Mouse (Mus musculus) liver, postnatal 0 days (tissue): ENCODE measurements around the gene Tcf21. TPM values are rescaled to one million over a fixed set of nuclear protein-coding genes. Genes with fewer than 3 reads are reported as not detected.

Experiments
- ATAC-seq: fragments of 200-750 bp; cut with Nextera tagmentation; 2 replicates; pipeline ENCODE4 v1.8.0; 2017; ENCODE audit warnings: mild to moderate bottlenecking, moderate library complexity
- DNase-seq: peaks from one replicate; pipeline ENCODE4 v3.0.0-alpha.2; 2016
- H3K27ac ChIP-seq: fragments of 300-500 bp; sonication (generic); 2 replicates; pipeline ENCODE4 v1.5.1; 2014; ENCODE audit warnings: antibody characterized with exemption, moderate library complexity, mild to moderate bottlenecking, low read depth
- H3K27me3 ChIP-seq: fragments of 300-500 bp; sonication (generic); 2 replicates; pipeline ENCODE4 v1.6.1; 2014; ENCODE audit warnings: low read length, control low read depth, mixed read lengths; ENCODE audit not compliant: insufficient read depth
- H3K36me3 ChIP-seq: fragments of 300-500 bp; sonication (generic); replicated peaks from 2 replicates; pipeline ENCODE4 v1.6.1; 2014; ENCODE audit warnings: mild to moderate bottlenecking, control low read depth, low read length, moderate library complexity, mixed read lengths; ENCODE audit not compliant: insufficient read depth
- H3K4me1 ChIP-seq: fragments of 300-500 bp; sonication (generic); 2 replicates; pipeline ENCODE4 v1.6.1; 2014; ENCODE audit warnings: antibody characterized with exemption, mild to moderate bottlenecking, control low read depth; ENCODE audit not compliant: insufficient read depth
- H3K4me2 ChIP-seq: fragments of 300-500 bp; sonication (generic); 2 replicates; pipeline ENCODE4 v1.6.1; 2014; ENCODE audit warnings: low read depth, mild to moderate bottlenecking, low read length, moderate library complexity, mixed read lengths
- H3K4me3 ChIP-seq: fragments of 300-500 bp; sonication (generic); 2 replicates; pipeline ENCODE4 v1.5.1; 2014; ENCODE audit warnings: low read depth, low read length
- H3K9ac ChIP-seq: fragments of 300-500 bp; sonication (generic); replicated peaks from 2 replicates; pipeline ENCODE4 v1.6.1; 2014; ENCODE audit warnings: mild to moderate bottlenecking, moderate library complexity
- H3K9me3 ChIP-seq: fragments of 300-500 bp; sonication (generic); 2 replicates; pipeline ENCODE4 v1.6.1; 2016; ENCODE audit warnings: mild to moderate bottlenecking, control low read depth, low read length, mixed read lengths
- CTCF ChIP-seq: sonication (generic); IDR thresholded peaks from 2 replicates; pipeline ENCODE4 v1.5.1; 2016; ENCODE audit warnings: antibody characterized with exemption, low read depth
- EP300 ChIP-seq: IDR thresholded peaks from 2 replicates; pipeline ENCODE4 v1.6.1; 2016; ENCODE audit warnings: antibody characterized with exemption, low read depth, mild to moderate bottlenecking
- WGBS: fragments of 180-500 bp; shearing (Covaris S2); extraction: QIAGEN DNeasy Blood & Tissue Kit; methylation state at CpG from one replicate; pipeline ENCODE4 v1.1.7; 2014; ENCODE audit not compliant: insufficient replicate concordance; 5-methylcytosine and 5-hydroxymethylcytosine counted together
- polyA plus RNA-seq: library from polyadenylated mRNA; unstranded; fragments of >200 nt; fragmentation: Nextera tagmentation; extraction: Ambion mirVana; gene quantifications from 2 replicates; pipeline ENCODE4 v1.2.1, GENCODE M21; 2015

The Tcf21 gene
- polyA plus RNA-seq, 1 experiment from 2014 or later: 12.9 TPM

DNA sequence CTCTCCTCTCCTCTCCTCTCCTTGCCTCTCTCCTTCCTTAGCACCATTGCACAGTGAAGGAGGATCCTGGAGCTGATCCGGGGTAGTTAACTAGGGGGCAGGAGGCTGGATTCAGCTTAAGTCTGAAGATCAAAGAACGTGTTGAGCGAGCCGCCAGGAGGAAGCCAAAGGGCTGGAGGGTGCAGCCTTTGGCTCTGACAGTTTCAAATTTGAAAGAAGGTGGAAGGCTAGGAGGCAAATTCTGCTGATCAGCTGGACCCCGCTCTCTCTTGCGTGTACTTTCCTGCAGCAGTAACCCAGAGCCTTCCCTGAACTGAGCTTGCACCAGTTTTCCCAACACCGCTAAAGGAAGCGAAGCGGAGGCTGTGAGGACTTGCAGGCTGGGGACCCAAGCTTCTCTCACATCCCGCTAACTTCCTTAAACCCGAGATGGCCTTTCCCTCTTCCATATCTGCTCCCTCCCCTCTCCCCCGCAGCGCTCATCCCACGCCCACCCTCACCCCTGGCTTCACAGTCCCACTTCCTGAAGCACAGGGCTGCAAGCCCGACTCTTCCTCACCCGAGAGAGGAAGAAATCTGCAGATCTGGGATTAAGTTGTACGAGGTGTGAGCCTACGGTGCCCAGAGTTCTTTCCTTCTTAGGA is 6.5 kb downstream of the Tcf21 start:
- ATAC-seq: no peak
- WGBS: 3% methylated on average over 18 of the region's 18 CpGs
- no peak for DNase-seq
- Histone ChIP-seq H3K36me3 (no peaks in the 10 kb centered on the region), H3K4me1 (no peaks in the 10 kb centered on the region), H3K9me3 (no peaks in the 10 kb centered on the region), H3K27ac (no peak overlapping the region), H3K9ac (no peak overlapping the region), H3K4me2 (no peak overlapping the region), H3K4me3 (no peak overlapping the region), H3K27me3 (peaks cover 55% of the 10 kb centered on the region)
- no peak for TF ChIP-seq EP300
- no peak for TF ChIP-seq CTCF

DNA sequence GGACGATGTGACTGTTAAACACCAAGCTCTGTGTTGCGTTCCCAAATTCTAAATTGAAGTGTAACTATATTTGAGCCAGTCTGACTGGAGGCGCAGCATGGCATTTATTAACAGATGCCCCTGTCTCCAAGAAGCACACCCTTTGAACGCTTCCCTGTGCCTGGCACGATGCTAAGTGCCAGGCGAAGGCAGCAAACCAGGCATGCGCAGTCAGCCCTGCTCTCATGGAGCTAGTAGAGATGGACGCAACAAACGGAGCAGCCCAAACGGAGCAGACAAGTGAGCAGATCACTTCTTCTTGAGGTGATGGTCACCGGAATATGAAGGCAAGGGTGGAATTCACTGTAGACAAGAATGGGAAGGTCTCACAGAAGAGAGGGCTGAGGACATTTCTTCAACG is 8.1 kb downstream of the Tcf21 start:
- H3K4me3 ChIP-seq: no peak overlapping the region
- 23% methylated on average over 12 of the region's 12 CpGs for WGBS

DNA sequence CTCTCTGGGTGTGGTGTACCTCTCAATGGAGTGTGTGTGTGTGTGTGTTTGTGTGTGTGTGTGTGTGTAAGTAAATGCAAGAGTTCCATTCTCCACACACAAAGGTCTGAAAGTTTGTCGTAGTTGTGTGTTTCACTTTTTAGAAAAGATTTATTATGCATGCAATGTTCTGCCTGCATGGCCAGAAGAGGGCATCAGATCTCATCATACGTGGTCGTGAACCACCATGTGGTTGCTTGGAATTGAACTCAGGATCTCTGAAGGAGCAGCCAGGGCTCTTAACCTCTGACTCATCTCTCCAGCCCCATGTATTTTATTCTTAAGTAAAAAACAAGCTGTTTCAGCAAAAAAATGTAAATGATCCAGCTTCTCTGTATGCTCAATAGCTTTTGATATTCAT is 37.3 kb downstream of the Tcf21 start:
- no peak overlapping the region for H3K27ac ChIP-seq
- H3K4me3 ChIP-seq: no peak overlapping the region
- H3K4me2 ChIP-seq: no peak overlapping the region
- WGBS: 47% methylated on average over 3 of the region's 3 CpGs
- H3K27me3 ChIP-seq: no peaks in the 10 kb centered on the region
- H3K9ac ChIP-seq: no peak overlapping the region
- no peaks in the 10 kb centered on the region for H3K36me3 ChIP-seq
- no peaks in the 10 kb centered on the region for H3K9me3 ChIP-seq
- TF ChIP-seq EP300 (no peak), CTCF (peak; percentile 39)
- H3K4me1 ChIP-seq: no peaks in the 10 kb centered on the region
- DNase-seq: no peak
- ATAC-seq: no peak

More for the DNA sequence above, 8.1 kb downstream of the Tcf21 start:
- H3K9ac ChIP-seq: no peak overlapping the region
- no peak overlapping the region for H3K27ac ChIP-seq
- ATAC-seq (no peak), DNase-seq (no peak)
- H3K36me3 ChIP-seq: no peaks in the 10 kb centered on the region
- H3K27me3 ChIP-seq: peaks cover 45% of the 10 kb centered on the region
- H3K9me3 ChIP-seq: no peaks in the 10 kb centered on the region
- no peaks in the 10 kb centered on the region for H3K4me1 ChIP-seq
- TF ChIP-seq CTCF (no peak), EP300 (no peak)
- no peak overlapping the region for H3K4me2 ChIP-seq

DNA sequence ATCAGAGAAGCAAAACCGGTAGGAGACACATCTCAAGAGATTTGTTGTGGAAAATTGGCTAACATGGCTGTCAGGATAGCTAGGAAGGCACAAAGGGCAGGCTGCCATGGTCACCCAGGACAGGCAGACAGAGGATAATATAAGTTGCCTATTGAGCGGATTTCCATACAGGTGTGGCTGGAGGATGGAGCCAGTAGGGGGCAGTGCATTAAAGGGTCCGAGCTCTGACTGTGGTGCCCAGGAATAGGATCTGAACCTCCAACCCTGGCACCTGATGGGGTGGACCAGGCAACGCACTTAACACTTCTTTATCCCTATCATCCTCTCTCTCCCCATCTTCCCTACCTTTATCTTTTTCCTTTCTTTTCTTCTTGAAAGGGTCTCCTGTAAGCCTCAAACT is 38.5 kb downstream of the Tcf21 start:
- no peak for ATAC-seq
- no peak overlapping the region for H3K27ac ChIP-seq
- DNase-seq: peak; percentile 19
- no peaks in the 10 kb centered on the region for H3K36me3 ChIP-seq
- TF ChIP-seq EP300 (no peak), CTCF (peak; percentile 47)
- H3K4me2 ChIP-seq: no peak overlapping the region
- H3K9me3 ChIP-seq: no peaks in the 10 kb centered on the region
- no peak overlapping the region for H3K9ac ChIP-seq
- no peaks in the 10 kb centered on the region for H3K27me3 ChIP-seq
- no peak overlapping the region for H3K4me3 ChIP-seq
- WGBS: 24% methylated on average over 4 of the region's 4 CpGs
- no peaks in the 10 kb centered on the region for H3K4me1 ChIP-seq

DNA sequence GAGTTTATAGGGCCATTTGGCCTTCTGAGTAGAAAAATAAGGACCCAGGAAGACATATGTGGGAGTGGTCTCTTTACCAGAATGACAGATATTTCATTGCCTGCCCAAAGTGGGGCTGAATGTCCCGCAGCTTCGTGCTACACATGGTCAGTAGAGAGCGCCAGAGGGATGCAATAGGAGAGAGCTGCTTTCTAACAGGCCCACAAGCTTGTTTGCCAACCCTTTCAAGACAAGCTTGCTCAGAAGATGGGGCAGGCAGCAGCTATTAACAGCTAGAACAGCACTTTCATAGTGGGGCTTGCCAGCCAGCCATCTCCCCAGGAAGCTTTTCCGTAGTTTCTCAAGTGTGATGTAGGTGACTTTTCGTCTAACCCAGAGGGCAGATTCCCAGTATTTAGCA is 42.0 kb downstream of the Tcf21 start:
- H3K4me2 ChIP-seq: no peak overlapping the region
- no peaks in the 10 kb centered on the region for H3K36me3 ChIP-seq
- 13% methylated on average over 5 of the region's 5 CpGs for whole genome bisulfite sequencing
- DNase-seq (no peak), ATAC-seq (no peak)
- TF ChIP-seq CTCF (peak; percentile 58), EP300 (no peak)
- H3K4me1 ChIP-seq: no peaks in the 10 kb centered on the region
- H3K9ac ChIP-seq: no peak overlapping the region
- H3K4me3 ChIP-seq: no peak overlapping the region
- H3K9me3 ChIP-seq: no peaks in the 10 kb centered on the region
- H3K27ac ChIP-seq: no peak overlapping the region
- no peaks in the 10 kb centered on the region for H3K27me3 ChIP-seq

DNA sequence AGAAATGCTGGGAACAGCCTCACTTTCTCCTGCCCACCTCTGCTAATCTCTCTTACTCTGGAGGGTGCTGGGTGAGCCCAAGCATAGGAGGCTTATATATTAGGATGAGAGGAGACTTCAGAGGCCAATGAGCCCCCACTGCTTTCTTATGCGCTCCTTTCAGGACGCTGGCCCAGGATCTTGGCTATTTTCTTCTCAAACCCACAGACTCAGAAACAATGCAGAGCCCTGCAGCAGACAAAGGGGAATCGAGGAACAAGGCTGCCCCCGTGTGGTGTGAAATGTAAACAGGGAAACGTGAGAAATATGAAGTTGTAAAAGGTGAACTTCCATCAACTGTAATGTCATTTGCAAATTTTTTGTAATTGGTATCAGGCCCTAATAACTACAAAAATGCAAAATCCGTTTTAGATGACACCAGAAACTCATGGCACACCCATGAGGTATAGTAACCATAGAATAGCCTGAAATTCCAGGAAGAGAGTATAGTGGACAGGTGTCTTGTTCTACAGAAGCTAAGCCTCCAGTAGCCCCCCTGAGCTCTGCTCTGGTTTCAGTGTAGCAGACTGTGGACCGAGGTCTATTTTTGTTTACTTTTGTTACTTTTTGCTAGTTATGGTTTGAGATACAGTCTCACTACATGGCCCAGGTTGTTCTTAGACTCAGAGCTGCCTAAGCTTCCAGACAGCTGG is 43.8 kb downstream of the Tcf21 start:
- peak; percentile 23 for DNase-seq
- no peak overlapping the region for H3K4me3 ChIP-seq
- TF ChIP-seq CTCF (peak; percentile 57), EP300 (no peak)
- no peak overlapping the region for H3K27ac ChIP-seq
- H3K4me2 ChIP-seq: no peak overlapping the region
- no peaks in the 10 kb centered on the region for H3K9me3 ChIP-seq
- H3K27me3 ChIP-seq: no peaks in the 10 kb centered on the region
- no peak for ATAC-seq
- no peak overlapping the region for H3K9ac ChIP-seq
- WGBS: 10% methylated on average over 7 of the region's 7 CpGs
- no peaks in the 10 kb centered on the region for H3K4me1 ChIP-seq
- no peaks in the 10 kb centered on the region for H3K36me3 ChIP-seq
